Mouse (Mus musculus): ENCODE measurements around the gene Rtl8b.

GRCm38 (mm10) chrX:53692065-53692464 lies 21.9 kb upstream of the Rtl8b start:
- no peak for TF ChIP-seq POLR2A (IDR thresholded peaks at IDR 0.05; ENCODE audit: low read depth, low read length)
- TF ChIP-seq NRF1 (IDR thresholded peaks at IDR 0.05; ENCODE audit: low read depth, low read length) = no peak
- no peak for TF ChIP-seq SMC3 (IDR thresholded peaks at IDR 0.05; ENCODE audit: low read depth, low read length)
- TF ChIP-seq USF1 (IDR thresholded peaks at IDR 0.05; ENCODE audit: low read depth, low read length) = no peak
- TF ChIP-seq CHD2 (IDR thresholded peaks at IDR 0.05; ENCODE audit: low read length) = no peak
- no peak for TF ChIP-seq MXI1 (IDR thresholded peaks at IDR 0.05; ENCODE audit: low read depth, low read length)

Data from CH12.LX (cell line).